Mouse (Mus musculus): ENCODE measurements at regions not wholly inside any gene's neighbourhood (a gene's known extent, or its start where the extent isn't known, plus 50 kb on each side); places are given as distances from the start of the nearest gene placed in this dataset.

- DNase-seq (ENCODE audit: low spot score in 2 of 2), result no peak
These were observed 110.2 kb downstream of the Chst1 start for GRCm38 (mm10) chr2:92709668-92710067.

DNA sequence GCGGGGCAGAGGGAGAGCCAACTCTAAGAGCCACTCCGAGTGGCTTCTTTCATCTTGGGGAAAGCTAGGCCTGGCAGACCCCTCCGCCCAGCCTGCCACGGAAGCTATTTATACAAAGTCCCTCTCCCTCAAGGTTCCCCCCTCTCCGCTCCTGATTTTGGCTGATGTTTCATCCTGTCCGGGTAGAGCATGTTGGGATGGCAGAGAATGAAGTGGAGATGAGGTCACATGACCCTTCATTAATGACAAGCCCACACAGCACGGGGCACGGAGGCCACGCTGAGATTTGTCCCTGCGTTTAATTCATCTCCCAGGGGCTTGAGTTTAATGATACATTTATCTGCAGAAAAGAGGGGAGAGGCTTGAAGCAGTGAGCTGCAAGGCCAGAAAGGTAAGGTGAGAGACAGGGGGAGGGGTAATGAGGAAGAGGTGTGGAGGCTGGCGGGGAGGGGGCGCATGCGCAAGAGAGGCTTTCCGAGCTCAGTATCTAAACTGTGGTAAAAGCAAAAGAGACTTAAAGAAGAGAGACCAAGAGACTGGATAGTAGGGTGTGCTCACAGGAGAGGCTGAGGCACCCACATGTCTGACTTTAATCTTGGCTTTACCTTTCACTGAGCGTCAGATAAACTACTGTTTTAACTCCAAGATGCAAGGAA lies 111.7 kb downstream of the Chst1 start:
- DNase-seq (ENCODE audit: low spot score in 2 of 2), result no peak

DNA sequence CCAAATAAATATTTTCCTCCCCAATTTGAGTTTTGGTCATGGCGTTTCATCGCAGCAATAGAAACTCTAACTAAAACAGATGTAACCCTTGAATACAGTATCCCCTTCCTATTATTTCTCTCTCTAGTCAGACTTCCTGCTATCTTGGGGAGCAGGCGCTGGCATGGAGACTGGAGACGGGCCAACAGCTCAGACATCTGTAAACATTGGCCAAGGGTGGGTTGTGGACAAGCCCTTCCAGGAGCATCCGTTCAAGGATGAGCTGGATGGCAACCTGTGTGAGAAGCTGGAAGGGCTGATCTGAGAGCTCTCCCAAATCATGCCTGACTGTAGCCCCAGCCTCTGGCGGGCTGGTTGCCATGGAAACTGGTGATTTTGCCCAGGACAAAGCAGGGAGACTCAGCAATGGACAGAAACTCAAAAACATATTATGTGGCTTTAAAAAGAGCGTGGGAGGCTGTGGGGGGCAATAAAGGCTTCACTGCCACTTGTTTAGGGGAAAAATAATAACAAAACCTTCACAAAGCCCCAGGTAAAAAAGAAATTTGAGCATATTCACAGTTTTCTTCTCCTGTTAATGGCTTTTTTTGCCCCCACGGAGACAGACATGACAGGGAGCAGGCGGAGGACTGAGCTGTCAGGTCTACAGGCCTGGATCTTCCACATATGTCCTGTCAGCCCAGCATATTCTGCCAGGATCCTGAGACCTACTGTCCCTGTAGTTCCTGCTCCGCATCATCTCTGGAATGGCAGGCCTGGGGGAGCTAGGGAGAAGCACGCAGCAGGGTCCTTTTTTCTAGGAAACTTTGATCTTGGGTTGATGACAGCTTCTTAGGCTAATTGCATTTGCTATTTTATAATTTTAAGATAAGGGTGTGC lies 113.0 kb downstream of the Chst1 start:
- no peak for DNase-seq (ENCODE audit: low spot score in 2 of 2)

DNA sequence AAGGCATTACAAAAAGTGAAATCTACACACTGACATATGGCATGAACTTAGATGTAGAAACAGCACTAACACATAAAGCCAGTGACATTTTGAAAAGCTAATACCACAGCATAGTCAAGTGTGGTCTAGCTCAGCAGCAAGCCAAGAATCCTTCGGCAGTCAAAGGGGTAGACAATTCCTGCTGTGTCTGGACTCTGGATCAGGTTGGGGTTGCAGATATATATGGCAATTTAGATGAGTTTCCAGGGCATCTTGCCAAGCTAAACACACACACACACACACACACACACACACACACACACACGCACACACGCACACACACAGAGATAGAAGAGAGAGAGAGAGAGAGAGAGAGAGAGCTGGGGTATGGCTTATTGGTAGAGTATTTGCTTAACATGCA lies 118.2 kb downstream of the Chst1 start:
- DNase-seq (ENCODE audit: low spot score in 2 of 2), result no peak

DNA sequence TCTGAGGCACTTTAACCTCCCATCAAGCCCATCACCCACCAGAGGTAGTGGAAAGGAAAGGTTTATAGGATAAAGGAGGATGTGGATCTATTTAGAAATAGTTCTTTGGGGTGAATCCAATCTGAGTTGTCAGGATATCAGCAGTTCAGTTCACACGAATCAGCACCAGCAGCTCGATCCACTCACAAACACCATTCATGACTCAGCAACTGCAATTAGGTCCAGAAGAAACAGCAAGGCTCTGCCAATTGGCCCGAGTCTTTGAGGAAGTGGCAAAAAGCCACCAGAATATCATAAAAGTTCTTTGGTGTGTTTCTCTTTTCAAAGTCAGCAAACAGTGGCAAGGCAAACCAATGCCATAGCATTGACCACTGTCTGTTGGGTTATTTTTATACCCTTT lies 122.4 kb downstream of the Chst1 start:
- DNase-seq (ENCODE audit: low spot score in 2 of 2), result no peak

- no peak for DNase-seq (ENCODE audit: low spot score in 2 of 2)
These were observed 124.2 kb downstream of the Chst1 start for GRCm38 (mm10) chr2:92723618-92724263.

DNA sequence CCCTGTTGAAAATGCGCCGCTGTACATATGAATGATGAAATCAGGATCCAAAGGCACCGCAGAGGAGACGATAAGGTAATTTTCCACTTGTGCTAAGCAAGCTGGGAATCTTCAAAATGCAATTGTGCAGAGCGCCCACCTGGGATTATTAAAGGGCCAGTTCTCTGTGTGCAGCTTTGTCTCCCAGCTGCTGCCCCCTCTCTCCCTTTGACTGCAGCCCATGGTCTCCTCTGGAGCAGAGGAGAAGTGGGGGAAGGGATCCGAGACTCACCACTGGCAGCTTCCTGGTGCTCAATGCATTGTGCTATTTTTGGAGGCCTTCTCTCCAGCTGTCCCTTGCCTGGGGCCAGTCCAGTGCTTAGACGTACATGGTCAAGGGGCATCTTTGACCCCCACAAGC lies 127.1 kb downstream of the Chst1 start:
- DNase-seq (ENCODE audit: low spot score in 2 of 2), result no peak

- no peak for DNase-seq (ENCODE audit: low spot score in 2 of 2)
These were observed 127.7 kb downstream of the Chst1 start for GRCm38 (mm10) chr2:92727241-92727640.

DNA sequence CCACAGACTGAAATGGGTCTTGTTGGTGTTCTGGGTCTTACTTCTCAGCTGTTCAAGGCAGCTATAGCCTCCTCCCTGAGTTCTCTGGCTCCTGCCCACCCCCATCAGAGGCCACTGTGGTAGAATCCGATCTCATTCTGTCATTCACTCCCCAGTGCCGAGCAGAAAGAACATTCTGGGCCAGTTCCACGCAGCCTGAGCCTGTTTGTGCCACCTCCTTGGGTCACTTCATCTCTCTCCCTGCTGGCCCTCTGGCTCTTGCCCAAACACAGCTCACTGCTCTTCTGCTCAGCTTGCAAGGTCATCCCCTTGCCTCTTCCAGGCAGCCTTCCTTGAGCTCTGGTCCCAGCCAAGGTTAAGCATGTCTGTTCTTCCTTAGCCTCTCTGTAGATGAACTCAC lies 128.9 kb downstream of the Chst1 start:
- no peak for DNase-seq (ENCODE audit: low spot score in 2 of 2)

GRCm38 (mm10) chr2:92730371-92730770 lies 130.9 kb downstream of the Chst1 start:
- DNase-seq (ENCODE audit: low spot score in 2 of 2), result no peak

DNA sequence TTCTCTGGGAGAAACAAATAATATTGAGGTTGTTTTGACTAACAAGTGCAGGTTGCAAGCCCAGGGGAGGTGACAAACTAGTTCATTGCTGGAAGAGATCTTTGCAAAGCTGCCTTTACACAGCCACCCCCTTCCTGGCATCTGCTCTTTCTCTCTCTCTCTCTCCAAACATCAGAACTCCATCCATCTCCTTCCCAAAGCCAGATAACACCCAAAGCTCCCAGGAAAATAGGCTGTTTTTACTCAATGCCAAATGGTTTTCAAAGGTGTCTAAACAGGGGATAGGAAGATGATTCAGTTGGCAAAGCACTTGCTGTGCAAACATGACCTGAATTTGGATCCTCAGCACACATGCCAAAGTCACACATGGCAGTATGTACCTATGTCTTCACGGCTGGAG lies 133.9 kb downstream of the Chst1 start:
- no peak for DNase-seq (ENCODE audit: low spot score in 2 of 2)

GRCm38 (mm10) chr2:92735784-92736183 lies 136.3 kb downstream of the Chst1 start:
- no peak for DNase-seq (ENCODE audit: low spot score in 2 of 2)

DNA sequence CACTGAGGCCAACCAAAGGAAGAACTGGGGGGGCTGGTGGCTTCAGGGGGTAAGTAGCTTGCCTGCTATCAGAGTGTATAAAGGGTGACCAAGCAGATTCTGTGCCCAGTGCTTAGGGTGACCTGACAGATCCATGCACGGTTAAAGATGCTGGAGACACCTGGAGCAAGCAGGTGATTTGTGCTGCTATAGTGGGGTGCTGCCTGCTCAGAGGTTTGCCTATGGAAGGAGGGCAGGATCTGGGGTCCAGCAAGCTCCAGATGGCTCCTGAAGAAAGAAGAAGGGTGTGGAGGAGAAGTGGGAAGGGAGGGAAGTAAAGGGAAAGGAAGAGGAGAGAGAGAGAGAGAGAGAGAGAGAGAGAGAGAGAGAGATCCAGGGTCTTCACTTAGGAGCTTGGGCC lies 137.8 kb downstream of the Chst1 start:
- DNase-seq (ENCODE audit: low spot score in 2 of 2), result no peak

GRCm38 (mm10) chr2:92739576-92739975 lies 140.1 kb downstream of the Chst1 start:
- no peak for DNase-seq (ENCODE audit: low spot score in 2 of 2)

DNA sequence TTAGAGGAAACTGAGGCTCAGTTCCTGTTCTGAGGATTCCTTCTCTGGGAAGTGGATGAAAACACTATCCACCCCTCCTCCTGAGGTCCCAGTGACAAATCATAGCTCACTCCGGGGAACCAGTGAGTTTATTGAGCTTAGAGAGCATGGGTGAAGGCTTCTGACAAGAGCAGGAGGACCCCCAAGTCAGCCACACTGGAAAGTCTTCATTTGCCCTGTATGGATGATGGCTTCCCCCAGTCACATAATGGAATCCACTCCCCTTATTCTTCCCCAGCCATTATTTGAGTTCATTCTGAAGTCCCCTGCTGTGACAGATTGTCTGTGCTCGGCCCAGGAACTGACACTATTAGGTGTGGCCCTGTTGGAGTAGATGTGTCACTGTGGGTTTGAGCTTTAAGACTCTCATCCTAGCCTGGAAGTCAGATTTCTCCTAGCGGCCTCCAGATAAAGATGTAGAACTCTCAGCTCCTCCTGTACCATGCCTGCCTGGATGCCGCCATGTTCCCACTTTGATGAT lies 141.3 kb downstream of the Chst1 start:
- DNase-seq (ENCODE audit: low spot score in 2 of 2), result no peak

DNA sequence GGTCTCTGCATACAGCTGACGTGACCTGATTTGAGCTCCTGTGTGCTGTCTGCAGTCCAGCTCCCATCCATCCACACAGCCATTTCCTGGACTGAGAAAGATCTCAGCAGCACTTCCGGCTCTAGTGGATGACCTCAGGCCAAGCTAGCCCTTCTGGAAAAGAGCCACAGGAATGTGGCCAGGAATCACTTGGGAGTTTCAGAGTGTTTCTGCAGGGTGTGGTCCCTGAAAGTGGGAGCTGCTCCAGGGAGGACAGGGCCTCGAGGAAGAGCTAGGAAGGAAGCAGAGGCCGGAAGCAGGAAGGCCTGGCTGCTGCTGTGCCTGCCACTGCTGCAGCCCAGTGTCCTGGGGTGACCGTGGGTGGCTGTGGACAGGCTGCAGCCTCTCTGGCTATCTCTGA lies 142.5 kb downstream of the Chst1 start:
- no peak for DNase-seq (ENCODE audit: low spot score in 2 of 2)

DNA sequence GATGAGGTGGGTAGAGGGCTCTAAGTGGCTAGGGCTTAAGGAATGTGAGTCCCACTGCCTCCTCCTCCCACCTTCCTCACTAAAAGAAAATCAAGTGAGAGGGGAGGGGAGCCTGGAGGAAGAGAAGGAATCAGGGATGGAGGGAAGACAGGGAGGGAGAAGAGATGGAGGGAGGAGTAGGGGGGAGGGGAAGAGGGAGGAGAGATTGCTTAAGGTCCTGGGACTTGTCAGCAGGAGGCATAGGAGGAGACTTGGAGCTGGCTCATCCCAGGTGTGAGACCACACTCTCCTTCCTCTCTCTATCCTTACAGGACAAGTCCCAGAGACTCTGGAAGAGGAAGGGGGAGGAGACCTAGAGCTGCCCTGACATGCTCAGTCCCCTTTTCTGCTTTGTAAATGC lies 143.2 kb downstream of the Chst1 start:
- DNase-seq (ENCODE audit: low spot score in 2 of 2), result no peak

DNA sequence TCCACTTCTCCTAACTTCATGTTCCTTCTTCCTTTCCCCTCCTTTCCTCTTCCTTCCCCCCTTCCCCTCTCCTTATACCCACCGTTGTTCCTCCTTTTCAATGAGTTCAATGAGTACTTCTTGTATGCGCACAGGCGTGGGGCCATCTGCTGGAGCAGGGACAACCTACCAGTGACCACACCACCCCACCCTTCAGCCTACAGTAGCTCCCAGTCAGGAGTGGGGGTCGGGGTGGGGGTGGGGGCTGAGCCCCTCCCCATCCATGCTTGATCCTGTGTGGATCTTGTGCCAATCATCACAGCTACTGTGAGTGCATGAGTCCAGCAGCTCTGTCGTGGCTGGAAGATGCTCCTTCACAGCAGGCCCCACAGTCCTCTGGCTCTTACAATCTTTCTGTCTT lies 143.6 kb downstream of the Chst1 start:
- no peak for DNase-seq (ENCODE audit: low spot score in 2 of 2)

- DNase-seq (ENCODE audit: low spot score in 2 of 2), result no peak
These were observed 144.4 kb downstream of the Chst1 start for GRCm38 (mm10) chr2:92743911-92744310.

GRCm38 (mm10) chr2:92747406-92747805 lies 147.9 kb downstream of the Chst1 start:
- DNase-seq (ENCODE audit: low spot score in 2 of 2), result no peak

DNA sequence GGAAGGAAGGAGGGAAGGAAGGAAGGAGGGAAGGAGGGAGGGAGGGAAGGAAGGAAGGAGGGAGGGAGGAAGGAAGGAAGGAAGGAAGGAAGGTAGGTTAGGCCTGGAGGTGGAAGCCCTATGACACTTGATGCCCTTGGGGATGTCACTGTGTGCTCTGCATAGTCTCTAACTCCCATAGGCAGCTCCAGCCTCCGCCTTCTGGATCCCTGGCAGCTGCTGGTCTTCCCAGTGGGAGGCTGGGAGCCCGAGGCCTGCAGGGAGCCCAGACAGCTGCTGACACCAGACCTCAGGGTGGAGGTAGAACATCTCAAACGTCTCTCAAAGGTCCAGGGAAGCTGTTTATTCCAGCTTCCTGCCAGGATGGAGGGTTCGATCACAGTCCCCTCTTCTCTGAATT lies 150.6 kb downstream of the Chst1 start:
- no peak for DNase-seq (ENCODE audit: low spot score in 2 of 2)

DNA sequence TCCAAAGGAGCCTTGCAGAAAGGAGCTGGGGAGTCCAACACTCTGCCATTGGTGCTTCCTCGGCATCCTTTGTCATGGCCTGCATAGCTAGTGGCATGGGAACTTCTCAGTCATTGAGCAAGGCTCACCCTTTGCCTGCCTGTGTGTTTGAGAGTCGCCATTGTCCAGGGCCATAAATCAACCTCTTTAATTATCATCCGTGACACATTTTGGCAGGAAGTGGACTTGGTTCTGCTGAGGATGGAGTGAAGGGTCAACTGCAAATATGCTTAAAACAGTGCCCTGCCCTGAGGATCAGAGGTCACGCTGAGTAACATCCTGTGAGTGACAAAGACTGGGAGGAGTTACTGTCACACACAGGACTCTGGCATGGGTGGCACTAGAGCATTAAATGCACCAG lies 151.2 kb downstream of the Chst1 start:
- no peak for DNase-seq (ENCODE audit: low spot score in 2 of 2)

DNA sequence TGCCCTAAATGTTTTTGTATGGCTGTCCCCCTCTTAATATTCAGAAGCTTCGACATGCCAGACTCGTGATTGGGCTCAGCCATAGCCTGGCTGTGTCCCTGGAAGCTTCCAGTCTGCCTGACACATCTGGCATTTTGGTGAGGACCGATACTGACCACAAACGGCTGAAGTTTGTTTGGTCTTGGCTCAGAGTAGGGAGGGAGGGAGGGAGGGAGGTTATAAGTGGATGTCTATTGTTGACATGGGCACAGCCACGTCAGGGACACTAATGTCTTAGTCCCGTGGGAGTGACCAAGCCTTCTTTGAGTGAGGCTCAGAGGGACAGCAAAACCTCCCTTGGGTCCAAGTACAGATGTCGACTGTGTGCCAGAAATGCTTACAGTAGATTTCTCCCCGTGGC lies 151.7 kb downstream of the Chst1 start:
- no peak for DNase-seq (ENCODE audit: low spot score in 2 of 2)
